Mouse (Mus musculus) E14TG2a.4 (cell line): ENCODE results near the gene Tmco3.

Experiments
- H3K27me3 ChIP-seq: 2 replicates; pipeline ENCODE4 v1.6.1; 2014; ENCODE audit warnings: low read length, control low read depth; ENCODE audit not compliant: insufficient read depth
- H3K36me3 ChIP-seq: 2 replicates; pipeline ENCODE4 v1.6.1; 2014; ENCODE audit warnings: low read length, control low read depth; ENCODE audit not compliant: insufficient read depth
- H3K4me1 ChIP-seq: replicated peaks from 2 replicates; pipeline ENCODE4 v1.6.1; 2014; ENCODE audit warnings: low read depth, low read length, control low read depth
- H3K4me3 ChIP-seq: replicated peaks from 2 replicates; pipeline ENCODE4 v1.5.1; 2014; ENCODE audit warnings: mild to moderate bottlenecking, low read length
- H3K9me3 ChIP-seq: 2 replicates; pipeline ENCODE4 v1.6.1; 2014; ENCODE audit warnings: low read length, control low read depth
- CTCF ChIP-seq: conservative IDR thresholded peaks from 2 replicates; pipeline ENCODE4 v1.5.1; 2014; ENCODE audit warnings: low read length
- NANOG ChIP-seq: IDR thresholded peaks from 2 replicates; pipeline ENCODE4 v1.6.1; 2014; ENCODE audit warnings: borderline replicate concordance, low read length, mixed read lengths
- POU5F1 ChIP-seq: IDR thresholded peaks from 2 replicates; pipeline ENCODE4 v1.6.1; 2014; ENCODE audit warnings: low read length, borderline replicate concordance

The Tmco3 gene

GRCm38 (mm10) chr8:13360213-13360612 is 72.2 kb downstream of the Tmco3 start:
- no peak overlapping the region for H3K4me3 ChIP-seq
- no peaks in the 10 kb centered on the region for H3K9me3 ChIP-seq
- H3K36me3 ChIP-seq = peaks cover 100% of the 10 kb centered on the region
- no peak for TF ChIP-seq POU5F1
- no peak for TF ChIP-seq NANOG
- no peak for TF ChIP-seq CTCF
- no peaks in the 10 kb centered on the region for H3K27me3 ChIP-seq
- H3K4me1 ChIP-seq = peaks cover 71% of the 10 kb centered on the region

- H3K27me3 ChIP-seq = no peaks in the 10 kb centered on the region
- peaks cover 63% of the 10 kb centered on the region for H3K4me1 ChIP-seq
- TF ChIP-seq CTCF = peak; percentile 85
- no peak for TF ChIP-seq NANOG
- 0 out of 2 replicates have a peak overlapping the region, but pooled peaks have one; percentile 20 for H3K4me3 ChIP-seq
- H3K36me3 ChIP-seq = peaks cover 100% of the 10 kb centered on the region
- H3K9me3 ChIP-seq = no peaks in the 10 kb centered on the region
These were observed 73.9 kb downstream of the Tmco3 start for GRCm38 (mm10) chr8:13361865-13362264.
